Mouse (Mus musculus): Measurements from ENCODE around the gene Trappc1. TPM values are rescaled to one million over a fixed set of nuclear protein-coding genes. Genes with fewer than 3 reads are reported as not detected.
"Not testable (repeated sequence)": the region's sequence is repeated elsewhere in the genome, so short reads cannot be mapped to it uniquely, and the experiment has no call there.

Trappc1 gene
- polyA plus RNA-seq, 1 experiment: 92.9 TPM

DNA sequence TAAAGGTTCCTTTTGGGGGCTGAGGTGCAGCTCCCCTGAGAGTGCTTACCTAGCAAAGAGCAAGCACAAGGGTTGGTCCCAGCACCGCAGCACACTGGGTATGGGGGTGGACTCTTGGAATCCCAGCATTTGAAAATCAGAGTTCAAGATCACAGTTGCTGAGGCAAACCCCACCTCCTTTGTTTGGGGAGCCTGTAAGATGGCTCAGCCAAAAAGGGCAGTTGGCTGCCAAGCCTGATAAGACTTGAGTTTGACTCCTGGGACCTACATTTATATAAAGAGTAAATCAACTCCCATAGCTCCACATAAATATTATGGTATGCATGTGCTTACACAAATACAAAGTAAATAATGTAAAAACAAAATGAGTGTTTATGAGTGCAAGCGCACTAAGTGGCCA is 17.7 kb upstream of the Trappc1 start:
- no peaks in the 10 kb centered on the region for H3K4me1 ChIP-seq (ENCODE audit: control insufficient read depth, insufficient read depth, low read length)
- no peak overlapping the region for H3K27ac ChIP-seq (ENCODE audit: insufficient read depth, low read length)
- no peak for TF ChIP-seq POLR2A (IDR thresholded peaks at IDR 0.05; ENCODE audit: low read depth, low read length)
- TF ChIP-seq CTCF (IDR thresholded peaks at IDR 0.05; ENCODE audit: borderline replicate concordance, insufficient read depth, low read length): no peak
- H3K4me3 ChIP-seq (ENCODE audit: insufficient read depth, low read length): no peak overlapping the region

DNA sequence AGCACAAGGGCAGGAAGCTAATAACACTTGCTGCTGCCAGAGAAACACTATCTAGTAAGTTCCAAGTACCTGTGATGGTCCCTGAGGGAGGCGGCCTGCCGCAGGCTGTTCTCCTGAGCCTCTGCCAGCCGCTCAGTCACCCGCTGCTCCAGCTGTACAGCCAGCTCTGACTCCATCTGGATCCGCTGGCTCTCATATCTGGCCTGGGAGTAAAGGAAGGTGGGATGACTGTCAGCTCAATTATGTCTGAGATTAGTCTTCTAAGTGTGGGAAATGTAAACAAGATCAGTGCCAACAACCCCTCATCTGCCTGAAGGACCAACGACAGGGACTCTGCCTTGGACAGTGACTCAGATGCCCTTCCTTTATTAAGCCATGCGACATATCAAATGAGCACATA is 12.5 kb upstream of the Trappc1 start:
- Histone ChIP-seq H3K4me3 (ENCODE audit: insufficient read depth, low read length) (no peak overlapping the region), H3K4me1 (ENCODE audit: control insufficient read depth, insufficient read depth, low read length) (no peaks in the 10 kb centered on the region), H3K27ac (ENCODE audit: insufficient read depth, low read length) (no peak overlapping the region)
- no peak for TF ChIP-seq CTCF (IDR thresholded peaks at IDR 0.05; ENCODE audit: borderline replicate concordance, insufficient read depth, low read length)
- no peak for TF ChIP-seq POLR2A (IDR thresholded peaks at IDR 0.05; ENCODE audit: low read depth, low read length)

GRCm38 (mm10) chr11:69316361-69316760 is 7.4 kb upstream of the Trappc1 start:
- H3K4me1 ChIP-seq (ENCODE audit: control insufficient read depth, insufficient read depth, low read length): no peaks in the 10 kb centered on the region
- no peak overlapping the region for H3K4me3 ChIP-seq (ENCODE audit: insufficient read depth, low read length)
- no peak overlapping the region for H3K27ac ChIP-seq (ENCODE audit: insufficient read depth, low read length)
- TF ChIP-seq POLR2A (IDR thresholded peaks at IDR 0.05; ENCODE audit: low read depth, low read length) (no peak), CTCF (IDR thresholded peaks at IDR 0.05; ENCODE audit: borderline replicate concordance, insufficient read depth, low read length) (no peak)

DNA sequence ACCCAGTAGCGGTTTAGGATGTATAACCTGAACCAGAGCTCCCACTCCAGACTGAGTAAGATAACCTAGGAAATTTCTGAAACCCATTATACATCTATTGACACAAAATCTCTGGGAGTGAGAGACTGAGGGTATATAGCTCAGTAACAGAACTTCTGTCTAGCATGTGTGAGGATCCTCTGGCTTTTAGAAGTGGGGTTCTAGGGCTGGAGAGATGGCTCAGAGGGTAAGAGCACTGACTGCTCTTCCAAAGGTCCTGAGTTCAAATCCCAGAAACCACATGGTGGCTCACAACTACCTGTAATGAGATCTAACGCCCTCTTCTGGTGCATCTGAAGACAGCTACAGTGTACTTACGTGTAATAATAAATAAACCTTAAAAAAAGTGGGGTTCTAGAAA is 5.8 kb upstream of the Trappc1 start:
- H3K4me3 ChIP-seq (ENCODE audit: insufficient read depth, low read length); H3K27ac ChIP-seq (ENCODE audit: insufficient read depth, low read length); H3K4me1 ChIP-seq (ENCODE audit: control insufficient read depth, insufficient read depth, low read length): not testable (repeated sequence)

DNA sequence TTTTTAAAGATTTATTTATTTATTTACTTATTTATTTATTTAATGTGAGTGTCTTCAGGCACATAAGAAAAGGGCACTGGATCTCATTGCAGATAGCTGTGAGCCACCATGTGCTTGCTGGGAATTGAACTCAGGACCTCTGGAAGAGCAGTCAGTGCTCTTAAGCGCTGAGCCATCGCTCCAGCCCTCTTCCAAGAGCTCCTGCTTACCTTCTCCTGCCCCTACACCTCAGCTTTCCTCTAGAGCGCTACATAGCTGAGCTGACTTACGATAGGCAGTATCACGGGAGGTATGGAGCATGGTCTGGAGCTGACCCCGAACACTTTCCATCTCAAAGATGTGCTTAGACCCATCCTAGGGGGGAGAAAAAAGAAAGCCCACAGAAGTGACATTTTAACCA is 2.2 kb upstream of the Trappc1 start:
- H3K4me1 ChIP-seq (ENCODE audit: control insufficient read depth, insufficient read depth, low read length): peaks cover 11% of the 10 kb centered on the region; the same call in 1 of the 2 replicates
- TF ChIP-seq CTCF (IDR thresholded peaks at IDR 0.05; ENCODE audit: borderline replicate concordance, insufficient read depth, low read length) (no peak), POLR2A (IDR thresholded peaks at IDR 0.05; ENCODE audit: low read depth, low read length) (no peak)
- no peak overlapping the region for H3K27ac ChIP-seq (ENCODE audit: insufficient read depth, low read length)
- H3K4me3 ChIP-seq (ENCODE audit: insufficient read depth, low read length): no peak overlapping the region

GRCm38 (mm10) chr11:69322010-69322409 is 1.8 kb upstream of the Trappc1 start:
- Histone ChIP-seq H3K4me3 (ENCODE audit: insufficient read depth, low read length) (0 out of 2 replicates have a peak overlapping the region, but pooled peaks have one; percentile 7), H3K4me1 (ENCODE audit: control insufficient read depth, insufficient read depth, low read length) (peaks cover 11% of the 10 kb centered on the region; the same call in 1 of the 2 replicates), H3K27ac (ENCODE audit: insufficient read depth, low read length) (no peak overlapping the region)
- TF ChIP-seq CTCF (IDR thresholded peaks at IDR 0.05; ENCODE audit: borderline replicate concordance, insufficient read depth, low read length): no peak

- H3K4me3 ChIP-seq (ENCODE audit: insufficient read depth, low read length): peak overlapping the region; percentile 76
Measured at GRCm38 (mm10) chr11:69322693-69323471, 898 bp upstream of the Trappc1 start.

GRCm38 (mm10) chr11:69324749-69325148 is 969 bp downstream of the Trappc1 start:
- H3K27ac ChIP-seq (ENCODE audit: insufficient read depth, low read length): no peak overlapping the region; the same call in 1 of the 2 replicates
- TF ChIP-seq CTCF (IDR thresholded peaks at IDR 0.05; ENCODE audit: borderline replicate concordance, insufficient read depth, low read length): no peak
- no peak for TF ChIP-seq POLR2A (IDR thresholded peaks at IDR 0.05; ENCODE audit: low read depth, low read length)
- peaks cover 11% of the 10 kb centered on the region; the same call in 1 of the 2 replicates for H3K4me1 ChIP-seq (ENCODE audit: control insufficient read depth, insufficient read depth, low read length)
- H3K4me3 ChIP-seq (ENCODE audit: insufficient read depth, low read length): peak overlapping the region; percentile 82

More at GRCm38 (mm10) chr11:69322693-69323471, 898 bp upstream of the Trappc1 start:
- TF ChIP-seq CTCF (IDR thresholded peaks at IDR 0.05; ENCODE audit: borderline replicate concordance, insufficient read depth, low read length) (no peak), POLR2A (IDR thresholded peaks at IDR 0.05; ENCODE audit: low read depth, low read length) (0 out of 2 replicates have a peak, but pooled peaks have one; percentile 7)
- Histone ChIP-seq H3K27ac (ENCODE audit: insufficient read depth, low read length) (peak overlapping the region; percentile 32; the same call in 1 of the 2 replicates), H3K4me1 (ENCODE audit: control insufficient read depth, insufficient read depth, low read length) (peaks cover 11% of the 10 kb centered on the region; the same call in 1 of the 2 replicates)

- Histone ChIP-seq H3K27ac (ENCODE audit: insufficient read depth, low read length) (peak within 1 kb of the TSS; percentile 95), H3K4me3 (ENCODE audit: insufficient read depth, low read length) (peak within 1 kb of the TSS; percentile 40), H3K4me1 (ENCODE audit: control insufficient read depth, insufficient read depth, low read length) (peaks cover 11% of the 10 kb centered on the region; the same call in 1 of the 2 replicates)
- TF ChIP-seq POLR2A (IDR thresholded peaks at IDR 0.05; ENCODE audit: low read depth, low read length): peak; percentile 78
- TF ChIP-seq CTCF (IDR thresholded peaks at IDR 0.05; ENCODE audit: borderline replicate concordance, insufficient read depth, low read length): no peak
Measured at GRCm38 (mm10) chr11:69325628-69326407, 2.0 kb downstream of the Trappc1 start, which contains the start of gene Kcnab3. Gene Kcnab3, plus strand, starts transcription at chr11:69326258.
